Mouse (Mus musculus): ENCODE data around the gene Sacs.

Gene Sacs

GRCm38 (mm10) chr14:61161367-61162334 lies 23.4 kb downstream of the Sacs start:
- no peak for DNase-seq

DNA sequence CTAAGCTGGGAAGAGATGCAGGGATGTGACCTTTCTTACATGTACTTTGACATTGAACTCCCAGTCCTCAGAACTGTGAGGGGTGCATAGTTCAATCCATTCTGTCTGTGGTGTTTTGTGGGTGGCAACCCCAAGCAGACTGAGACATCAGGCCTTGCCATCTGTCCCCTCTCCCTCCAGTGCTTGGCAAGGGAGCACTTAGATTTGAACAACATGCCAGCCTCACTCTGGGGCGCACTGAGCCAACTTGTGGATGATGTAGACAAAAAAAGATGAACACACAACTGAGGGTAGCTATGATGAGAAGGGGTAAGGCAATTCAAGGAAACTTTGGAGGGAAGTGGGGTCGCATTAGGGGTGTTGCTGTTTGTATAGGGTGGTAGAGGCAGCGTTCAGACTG lies 26.2 kb downstream of the Sacs start:
- no peak for DNase-seq

DNA sequence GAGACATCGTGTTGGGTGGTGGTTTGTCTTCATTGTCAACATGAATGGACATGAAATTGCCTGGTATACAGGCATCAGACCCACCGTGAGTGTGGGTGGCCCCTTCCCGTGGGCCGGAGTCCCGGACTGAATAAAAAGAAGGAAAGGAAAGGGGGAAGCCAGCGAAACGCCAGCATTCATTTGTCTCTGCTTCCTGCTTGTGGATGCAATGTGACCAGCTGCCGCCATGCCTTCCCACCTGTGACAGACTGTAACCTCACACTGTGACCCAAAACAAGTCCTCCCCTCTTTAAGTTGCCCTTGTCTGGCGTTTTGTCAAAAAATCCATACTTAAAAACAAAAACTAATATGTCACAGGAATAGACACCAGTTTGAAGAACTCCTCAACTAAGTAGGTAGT lies 27.7 kb downstream of the Sacs start:
- no peak for DNase-seq

DNA sequence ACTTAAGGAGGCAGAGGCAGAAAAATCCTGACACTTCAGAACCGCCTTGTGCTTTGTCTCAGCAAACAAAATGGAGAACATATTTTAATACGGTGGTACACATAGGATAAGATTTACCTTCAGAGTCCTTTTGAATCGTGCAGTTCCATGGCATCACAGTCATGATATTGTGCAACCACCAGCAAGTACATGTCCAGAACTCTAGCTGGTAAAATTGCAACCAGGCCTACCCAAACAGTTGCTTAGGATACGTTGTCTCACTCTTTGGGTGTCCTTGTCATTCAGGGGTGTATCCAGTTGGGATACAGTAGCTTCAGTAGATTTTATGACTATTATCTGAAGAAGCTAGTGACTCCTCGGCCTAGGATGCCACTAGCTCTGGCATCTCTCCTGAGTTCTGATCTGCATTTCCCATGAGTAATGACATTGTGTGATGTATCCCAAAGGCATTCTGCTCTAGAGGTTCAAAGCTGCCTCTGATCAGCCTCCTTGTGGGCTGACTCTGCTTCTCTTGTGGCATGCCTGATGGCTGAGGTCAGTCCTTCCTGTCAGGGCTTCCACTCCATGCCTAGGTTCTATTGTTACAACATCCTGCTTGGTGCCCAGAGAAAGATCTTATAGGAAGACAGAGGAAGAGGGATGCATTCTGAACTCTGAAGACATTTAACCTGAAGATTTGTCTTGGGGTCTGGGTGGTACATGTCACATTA lies 33.2 kb downstream of the Sacs start:
- DNase-seq, result no peak

DNA sequence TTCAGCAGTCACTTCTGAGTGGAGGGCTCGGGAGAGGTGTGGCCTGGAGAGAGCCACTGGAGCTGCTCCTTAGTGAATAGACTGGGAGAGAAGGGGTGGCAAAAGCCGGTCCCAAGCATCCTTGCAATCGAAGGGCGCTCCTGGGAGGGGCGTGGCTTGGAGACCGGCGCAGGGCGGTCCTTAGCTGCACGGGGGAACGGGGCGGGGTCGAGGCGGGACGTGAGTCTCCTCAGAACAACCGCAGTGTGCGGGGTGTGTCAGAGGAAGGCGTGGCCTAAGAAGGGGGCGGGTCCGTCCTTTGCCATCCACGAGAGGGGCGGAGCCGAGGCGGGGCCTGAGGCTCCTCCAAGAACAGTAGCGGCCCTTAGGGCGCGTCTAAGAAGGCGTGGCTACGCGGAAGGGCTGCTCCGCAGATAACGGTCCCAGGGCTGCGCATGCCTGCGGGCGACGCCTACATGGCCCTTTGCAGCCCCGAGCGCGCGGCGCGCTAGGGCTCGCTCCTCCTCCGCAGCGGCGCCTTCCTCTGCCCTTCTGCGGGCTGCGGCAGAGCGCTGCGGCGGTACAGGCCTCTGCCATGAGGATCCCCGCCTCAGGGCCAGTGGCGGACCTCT lies 34.4 kb downstream of the Sacs start:
- DNase-seq, result peak; percentile 100

GRCm38 (mm10) chr14:61173229-61173628 lies 35.0 kb downstream of the Sacs start:
- DNase-seq, result no peak

DNA sequence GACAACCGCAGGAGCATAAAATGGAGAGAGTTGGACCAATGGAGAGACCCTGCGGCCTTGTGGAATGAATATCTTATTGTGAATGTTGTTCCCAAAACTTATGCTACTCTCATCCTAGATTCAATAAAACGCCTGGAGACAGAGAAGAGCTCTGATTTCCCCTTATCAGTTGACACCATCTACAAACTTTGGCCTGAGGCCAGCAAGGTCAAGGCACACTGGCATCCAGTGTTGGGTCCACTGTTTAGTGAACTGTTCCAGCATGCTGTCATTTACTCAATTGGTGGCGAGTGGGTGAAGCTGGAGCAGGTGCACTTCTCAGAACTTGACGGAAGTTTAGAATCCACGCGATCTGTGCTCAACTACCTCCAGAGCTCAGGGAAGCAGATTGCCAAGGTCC lies 53.6 kb downstream of the Sacs start:
- DNase-seq, result no peak

GRCm38 (mm10) chr14:61192326-61192725 lies 54.1 kb downstream of the Sacs start:
- no peak for DNase-seq

- DNase-seq, result no peak
Observed at GRCm38 (mm10) chr14:61194416-61194815, 56.2 kb downstream of the Sacs start.

DNA sequence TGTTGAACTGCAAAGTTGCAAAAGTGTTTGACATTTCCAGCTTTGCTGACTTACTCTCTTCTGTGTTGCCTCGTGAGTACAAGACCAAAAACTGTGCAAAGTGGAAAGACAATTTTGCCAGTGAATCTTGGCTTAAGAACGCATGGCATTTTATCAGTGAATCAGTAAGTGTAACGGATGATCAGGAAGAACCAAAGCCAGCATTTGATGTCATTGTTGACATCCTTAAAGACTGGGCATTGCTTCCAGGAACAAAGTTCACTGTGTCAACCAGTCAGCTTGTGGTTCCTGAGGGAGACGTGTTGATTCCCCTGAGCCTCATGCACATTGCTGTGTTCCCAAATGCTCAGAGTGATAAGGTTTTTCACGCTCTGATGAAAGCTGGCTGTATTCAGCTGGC lies 71.9 kb downstream of the Sacs start:
- no peak for DNase-seq

GRCm38 (mm10) chr14:61211754-61212153 lies 73.5 kb downstream of the Sacs start:
- no peak for DNase-seq

DNA sequence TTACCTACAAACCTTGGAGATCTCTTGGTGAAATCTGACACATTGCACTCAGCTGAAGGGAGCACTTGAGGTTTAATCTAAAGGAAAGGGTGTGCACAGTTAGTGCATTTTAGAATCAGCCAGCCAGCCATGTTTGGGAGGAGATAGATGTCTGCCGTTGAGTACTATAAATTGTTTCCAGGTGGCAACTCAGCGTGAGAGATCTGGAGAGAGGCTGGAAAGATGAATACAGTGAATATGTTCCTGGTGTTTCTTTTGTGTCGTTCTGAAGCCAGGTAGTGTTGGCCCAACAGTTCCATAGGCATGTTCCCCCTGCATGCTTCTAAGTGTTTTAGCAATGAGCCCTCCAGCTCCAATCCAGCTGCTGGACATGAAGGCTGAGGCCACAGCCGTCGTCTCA lies 82.9 kb downstream of the Sacs start:
- DNase-seq, result peak; percentile 19

DNA sequence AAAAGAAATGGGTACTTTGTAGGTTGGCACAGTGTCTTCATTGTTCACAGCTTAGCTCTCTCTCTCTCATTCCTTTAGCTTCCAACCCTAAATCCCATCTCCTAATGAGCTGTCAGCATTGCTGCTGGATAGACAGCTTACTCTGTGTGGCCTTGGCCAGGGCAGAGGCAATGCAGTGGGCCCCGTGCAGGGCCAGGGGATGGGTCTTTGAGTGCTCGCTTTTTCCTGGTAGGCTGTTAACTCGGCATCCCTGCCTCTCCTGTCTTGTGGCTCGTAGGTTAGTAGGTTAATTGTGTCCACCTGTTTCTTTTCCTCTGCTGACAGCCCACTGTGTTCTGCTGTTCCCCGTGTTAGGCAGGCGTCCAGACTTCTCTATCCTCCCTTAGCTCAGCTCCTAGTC lies 84.2 kb downstream of the Sacs start:
- DNase-seq, result no peak

DNA sequence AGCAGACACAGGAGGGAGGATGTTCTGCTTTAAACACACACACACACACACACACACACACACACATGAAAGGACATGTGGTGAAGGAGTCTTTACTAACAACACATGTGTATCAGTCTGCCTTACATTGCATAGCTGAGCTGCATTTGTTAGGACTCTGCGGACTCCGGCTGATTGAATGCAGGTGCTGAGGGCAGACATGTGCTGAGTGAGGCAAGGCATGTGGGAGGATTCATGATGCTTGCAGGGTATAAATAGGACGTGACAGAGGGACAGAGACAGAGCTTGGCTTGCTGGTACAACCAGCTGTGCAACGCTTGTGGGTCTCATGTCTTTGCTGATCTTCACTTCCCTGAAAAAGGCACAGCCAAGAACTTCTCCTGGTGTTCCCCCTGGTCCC lies 85.5 kb downstream of the Sacs start:
- no peak for DNase-seq

DNA sequence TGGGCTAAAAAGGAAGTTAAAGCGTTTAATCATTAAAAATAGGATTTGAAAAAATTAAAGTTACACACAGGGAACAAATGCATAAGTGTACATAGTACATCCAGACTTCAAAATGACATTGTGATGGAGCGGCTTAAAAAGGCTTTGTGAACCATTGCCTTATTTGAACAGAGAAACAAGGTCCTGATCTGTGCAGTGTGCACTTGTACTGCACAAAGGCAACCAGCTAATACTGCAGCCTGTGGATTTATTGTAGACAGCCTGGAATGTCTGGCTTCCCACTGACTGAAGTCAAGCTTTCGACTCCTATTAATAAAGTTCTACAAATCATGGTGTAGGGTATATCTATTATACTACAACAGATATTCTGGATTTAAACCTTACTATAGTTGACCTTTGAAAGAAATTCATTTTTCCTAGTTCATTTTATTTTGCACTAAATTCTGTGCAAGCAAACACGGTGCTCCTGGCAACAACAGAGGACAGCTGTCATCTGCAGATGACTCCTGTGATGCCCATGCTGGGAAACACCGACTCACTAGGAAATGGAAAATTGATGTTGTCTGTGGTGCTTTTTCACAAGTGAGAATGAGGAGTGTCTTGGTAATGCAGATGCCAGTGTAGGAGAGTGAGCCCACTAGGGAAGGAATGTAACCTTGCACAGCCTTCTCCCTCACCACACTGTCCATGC lies 86.3 kb downstream of the Sacs start:
- DNase-seq, result no peak

GRCm38 (mm10) chr14:61226151-61226550 lies 87.9 kb downstream of the Sacs start:
- no peak for DNase-seq

DNA sequence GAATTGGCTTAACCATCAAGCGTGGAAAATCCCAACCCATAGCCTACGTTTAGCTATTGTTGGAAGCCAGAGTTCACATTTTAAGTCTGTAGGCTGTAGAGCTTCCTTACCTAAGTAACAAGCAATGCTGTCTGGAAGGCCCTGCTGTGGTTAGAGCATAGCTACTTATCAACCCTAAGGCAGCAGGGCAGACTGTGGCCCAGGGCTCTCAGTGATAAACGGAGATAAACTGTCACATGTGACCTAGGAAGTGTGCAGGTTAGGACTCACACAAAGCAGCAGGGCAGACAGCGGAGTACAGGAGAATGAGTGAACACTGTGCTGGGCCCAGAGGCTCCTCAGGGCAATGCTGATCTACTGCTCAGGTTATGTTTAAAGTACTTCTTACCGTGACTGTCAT lies 91.5 kb downstream of the Sacs start:
- DNase-seq, result no peak

DNA sequence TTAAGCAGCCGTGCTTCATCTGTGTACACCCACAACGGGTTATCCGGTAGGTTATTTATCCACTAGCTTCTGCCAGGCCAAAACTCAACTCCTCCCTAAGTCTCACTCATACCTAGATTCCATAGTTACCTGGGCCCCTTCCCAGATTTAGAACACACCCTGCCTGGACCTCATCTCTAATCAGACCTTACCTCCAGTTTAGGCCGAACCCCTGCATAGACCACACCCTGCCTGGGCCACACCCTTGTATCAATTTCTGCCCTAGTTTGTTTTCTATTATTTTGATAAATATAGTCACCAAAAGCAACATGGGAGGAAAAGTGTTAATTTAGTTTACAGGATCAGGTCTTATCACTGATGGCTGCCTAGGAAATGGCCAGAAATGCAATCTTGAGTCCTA lies 91.9 kb downstream of the Sacs start:
- DNase-seq, result no peak

- DNase-seq, result peak; percentile 38
Observed at GRCm38 (mm10) chr14:61232016-61232568, 93.8 kb downstream of the Sacs start.

GRCm38 (mm10) chr14:61235846-61236474 lies 97.7 kb downstream of the Sacs start:
- no peak for DNase-seq

- DNase-seq, result no peak
Observed at GRCm38 (mm10) chr14:61237101-61237654, 98.9 kb downstream of the Sacs start.

DNA sequence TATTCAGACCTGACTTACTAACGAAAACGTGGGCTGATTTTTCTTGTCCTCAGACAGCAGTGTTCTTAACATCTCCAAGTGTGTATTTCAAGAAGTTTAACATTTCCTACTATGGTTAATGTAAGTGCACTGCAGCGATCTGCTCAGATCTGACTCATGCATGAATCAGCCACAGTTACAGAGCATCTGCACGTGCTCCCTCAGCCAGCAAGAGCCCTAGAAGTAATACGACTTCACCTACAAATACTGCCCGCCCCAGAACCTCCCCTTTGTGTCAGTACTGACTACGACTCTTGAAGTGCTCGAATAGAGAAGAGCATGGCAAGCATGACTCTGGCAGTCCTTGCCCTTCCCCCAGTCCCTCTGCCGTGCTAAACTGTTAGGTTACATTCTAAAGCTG lies 100.5 kb downstream of the Sacs start:
- no peak for DNase-seq

All from cerebellum, adult 11-12 months (tissue).